Mouse (Mus musculus) heart, embryonic 16.5 days (tissue): Measurements from ENCODE around the gene Olfr61. TPM values are rescaled to one million over a fixed set of nuclear protein-coding genes. Genes with fewer than 3 reads are reported as not detected.

Experiments used
- polyA plus RNA-seq: library from polyadenylated mRNA; unstranded; fragments of >200 nt; fragmentation: Nextera tagmentation; extraction: Ambion mirVana; gene quantifications from 2 replicates; pipeline ENCODE4 v1.2.1, GENCODE M21; 2015

Olfr61 gene
- polyA plus RNA-seq, 1 experiment from 2014 or later = not detected

Other genes starting within 250 kb of the Olfr61 start
- not detected in 2 replicates for gene Olfr531, start 226.1 kb upstream of the Olfr61 start, polyA plus RNA-seq
- gene Olfr532, start 207.3 kb upstream of the Olfr61 start, polyA plus RNA-seq = not detected in 2 replicates
- not detected in 2 replicates for gene Olfr533, start 165.6 kb upstream of the Olfr61 start, polyA plus RNA-seq
- not detected in 2 replicates for gene Olfr535, start 144.8 kb upstream of the Olfr61 start, polyA plus RNA-seq
- not detected in 2 replicates for gene Olfr536, start 121.6 kb upstream of the Olfr61 start, polyA plus RNA-seq
- gene Olfr538, start 61.1 kb upstream of the Olfr61 start, polyA plus RNA-seq = not detected in 2 replicates
- gene Olfr46, start 27.7 kb upstream of the Olfr61 start, polyA plus RNA-seq = not detected in 2 replicates
- not detected in 2 replicates for gene Olfr53, start 17.5 kb downstream of the Olfr61 start, polyA plus RNA-seq
- gene Olfr539, start 31.0 kb downstream of the Olfr61 start, polyA plus RNA-seq = not detected in 2 replicates
- gene Olfr45, start 53.0 kb downstream of the Olfr61 start, polyA plus RNA-seq = not detected in 2 replicates
- not detected in 2 replicates for gene Olfr541, start 68.3 kb downstream of the Olfr61 start, polyA plus RNA-seq
- not detected in 2 replicates for gene Cyp2e1, start 134.8 kb downstream of the Olfr61 start, polyA plus RNA-seq
- gene Syce1, start 158.9 kb downstream of the Olfr61 start, polyA plus RNA-seq = 0.14 and 0.34 TPM in 2 replicates
- 0.74 and 0.93 TPM in 2 replicates for gene Zfp941, start 193.2 kb downstream of the Olfr61 start, polyA plus RNA-seq
- 1.0 and 1.1 TPM in 2 replicates for gene Urah, start 206.0 kb downstream of the Olfr61 start, polyA plus RNA-seq
- gene Scgb1c1, start 216.6 kb downstream of the Olfr61 start, polyA plus RNA-seq = 0.62 and 0.84 TPM in 2 replicates
- not detected in 2 replicates for gene Odf3, start 218.8 kb downstream of the Olfr61 start, polyA plus RNA-seq
- gene Gm45785, start 227.4 kb downstream of the Olfr61 start, polyA plus RNA-seq = not detected in 2 replicates
- 43.7 and 50.4 TPM in 2 replicates for gene Ric8a, start 228.0 kb downstream of the Olfr61 start, polyA plus RNA-seq
- gene Bet1l, start 228.6 kb downstream of the Olfr61 start, polyA plus RNA-seq = 31.6 and 39.5 TPM in 2 replicates